Mouse (Mus musculus) olfactory bulb, adult 2 months (tissue): ENCODE data around the gene Upk3bl.

Experiments used
- CTCF ChIP-seq: fragments of 200-500 bp; IDR thresholded peaks from 2 replicates; pipeline ENCODE4 v1.5.1; 2012; ENCODE audit warnings: low read depth, mild to moderate bottlenecking, low read length, moderate library complexity; ENCODE audit not compliant: insufficient read depth
- POLR2A ChIP-seq: fragments of 200-500 bp; IDR thresholded peaks from 2 replicates; pipeline ENCODE4 v1.6.1; 2012; ENCODE audit warnings: mild to moderate bottlenecking, low read depth, low read length, moderate library complexity; ENCODE audit not compliant: insufficient read depth

- TF ChIP-seq POLR2A, result no peak
- no peak for TF ChIP-seq CTCF
These were observed 15.1 kb downstream of the Upk3bl start for GRCm38 (mm10) chr5:136069411-136069810.
